Mouse (Mus musculus) layer of hippocampus, postnatal 14 days (tissue): ENCODE data around the gene Rhox6. TPM values are rescaled to one million over a fixed set of nuclear protein-coding genes. Genes with fewer than 3 reads are reported as not detected.
A peak's percentile ranks its signal among the peaks of the same experiment; 100 is the strongest.
"Not testable (repeated sequence)": the region's sequence is repeated elsewhere in the genome, so short reads cannot be mapped to it uniquely, and the experiment has no call there.

Experiments used
- DNase-seq, 2 experiments: peaks; one replicate each; pipeline ENCODE4 v3.0.0; 2021 to 2022; ENCODE audit warnings: low spot score in 2 of 2, mixed read lengths in 1 of 2
- long read RNA-seq, 2 experiments: library from polyadenylated mRNA; stranded (forward); transcript quantifications; one replicate each; pipeline ENCODE4 v2.0.0; 2021
- total RNA-seq, 2 experiments: library from RNA; stranded (reverse); gene quantifications; 2 replicates each; pipeline ENCODE4 v1.2.3; 2021

The Rhox6 gene
- not detected for total RNA-seq
- long read RNA-seq, experiment 1 = 0 reads
- long read RNA-seq, experiment 2 = 0 reads

- DNase-seq = not testable (repeated sequence)
These were observed at the start of gene Rhox6 for GRCm38 (mm10) chrX:37826610-37827009. Rhox6 (plus strand) TSS chrX:37826910.

GRCm38 (mm10) chrX:37807286-37808080 lies 19.2 kb upstream of the Rhox6 start:
- DNase-seq = no peak

GRCm38 (mm10) chrX:37809396-37809795 lies 17.3 kb upstream of the Rhox6 start:
- no peak for DNase-seq

GRCm38 (mm10) chrX:37811179-37811578 lies 15.5 kb upstream of the Rhox6 start:
- peak; percentile 7 to 12 for DNase-seq

GRCm38 (mm10) chrX:37815665-37816064 lies 11.0 kb upstream of the Rhox6 start:
- DNase-seq = peak in 1 of 2 experiments; percentile 1

GRCm38 (mm10) chrX:37831386-37831785 lies 4.7 kb downstream of the Rhox6 start, which contains the start of gene Rhox7a:
Rhox7a (plus strand) TSS chrX:37831686.
- DNase-seq = not testable (repeated sequence)

GRCm38 (mm10) chrX:37871641-37872040 lies 44.9 kb downstream of the Rhox6 start:
- no peak for DNase-seq

- DNase-seq = no peak
These were observed 52.1 kb downstream of the Rhox6 start, which contains the start of gene Rhox8 for GRCm38 (mm10) chrX:37878844-37879243. Rhox8 (minus strand) TSS chrX:37878944.

Other genes starting within 250 kb of the Rhox6 start
- gene Rhox3f, start 245.9 kb upstream of the Rhox6 start, total RNA-seq = not detected
- gene Rhox4f, start 219.2 kb upstream of the Rhox6 start, total RNA-seq = not detected
- not detected for gene Rhox3g, start 198.3 kb upstream of the Rhox6 start, total RNA-seq
- gene Rhox2g, start 183.4 kb upstream of the Rhox6 start, total RNA-seq = not detected
- gene Rhox4g, start 175.6 kb upstream of the Rhox6 start, total RNA-seq = not detected
- gene Rhox3h, start 158.1 kb upstream of the Rhox6 start, total RNA-seq = not detected
- not detected for gene Rhox2h, start 153.6 kb upstream of the Rhox6 start, total RNA-seq
- not detected for gene Rhox5, start 22.1 kb upstream of the Rhox6 start, total RNA-seq
- gene Rhox7a, start 4.8 kb downstream of the Rhox6 start, total RNA-seq = not detected
- gene Rhox8, start 52.0 kb downstream of the Rhox6 start, total RNA-seq = not detected
- not detected for gene Rhox7b, start 70.3 kb downstream of the Rhox6 start, total RNA-seq
- not detected for gene Rhox9, start 74.9 kb downstream of the Rhox6 start, total RNA-seq
- gene Btg1-ps1, start 191.9 kb downstream of the Rhox6 start, total RNA-seq = not detected
- gene Btg1-ps2, start 216.2 kb downstream of the Rhox6 start, total RNA-seq = not detected
- not detected for gene Rhox10, start 239.6 kb downstream of the Rhox6 start, total RNA-seq